Mouse (Mus musculus): ENCODE data around the gene Mob3b.

Mob3b gene

DNA sequence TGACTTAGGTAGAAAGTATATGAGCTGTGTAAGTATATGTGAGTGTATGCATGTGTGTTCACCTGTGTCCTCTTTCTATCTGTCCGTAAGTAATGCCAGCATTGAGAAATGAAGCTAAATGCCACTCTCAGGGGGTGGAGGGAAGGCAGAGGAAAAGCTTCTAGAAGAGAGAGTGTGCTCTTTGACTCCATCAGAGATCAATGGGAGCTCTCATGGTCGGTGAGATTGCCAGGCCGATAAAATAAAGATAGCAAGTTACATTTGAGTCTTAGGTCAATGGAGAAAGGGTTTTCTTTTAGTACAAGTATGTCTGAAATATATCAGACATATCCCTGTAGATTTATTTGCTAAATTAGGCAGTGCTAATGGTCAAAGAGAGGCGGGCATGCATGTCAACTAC lies 9.0 kb downstream of the Mob3b start:
- no peak for DNase-seq (ENCODE audit: low spot score)

DNA sequence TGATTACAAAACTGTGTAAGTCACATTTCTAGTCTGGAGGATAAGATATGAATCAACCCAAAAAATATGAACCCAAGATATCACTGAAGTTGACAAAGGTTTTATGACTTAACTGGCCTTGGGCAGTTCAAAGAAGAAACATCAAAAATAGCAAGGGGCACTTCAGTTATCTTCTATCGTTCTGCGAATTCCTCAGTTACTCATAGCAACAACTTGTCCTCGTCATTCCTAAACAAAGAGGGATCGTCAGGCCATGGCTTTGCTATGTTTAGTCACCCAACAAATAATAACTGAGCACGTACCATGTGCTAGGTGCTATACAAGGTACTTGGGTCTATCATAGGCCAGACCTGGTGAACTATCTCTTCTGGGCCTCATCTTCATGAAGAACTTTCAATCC lies 10.7 kb downstream of the Mob3b start:
- no peak for DNase-seq (ENCODE audit: low spot score)

- DNase-seq (ENCODE audit: low spot score), result no peak
Measured at GRCm38 (mm10) chr4:35145726-35146125, 11.6 kb downstream of the Mob3b start.

GRCm38 (mm10) chr4:35143472-35144102 lies 13.7 kb downstream of the Mob3b start:
- DNase-seq (ENCODE audit: low spot score), result no peak

GRCm38 (mm10) chr4:35140317-35140716 lies 17.0 kb downstream of the Mob3b start:
- no peak for DNase-seq (ENCODE audit: low spot score)

GRCm38 (mm10) chr4:35138077-35138476 lies 19.2 kb downstream of the Mob3b start:
- DNase-seq (ENCODE audit: low spot score), result no peak

- DNase-seq (ENCODE audit: low spot score), result no peak
Measured at GRCm38 (mm10) chr4:35136996-35137395, 20.3 kb downstream of the Mob3b start.

GRCm38 (mm10) chr4:35135806-35136205 lies 21.5 kb downstream of the Mob3b start:
- no peak for DNase-seq (ENCODE audit: low spot score)

GRCm38 (mm10) chr4:35134846-35135611 lies 22.3 kb downstream of the Mob3b start:
- no peak for DNase-seq (ENCODE audit: low spot score)

GRCm38 (mm10) chr4:35133411-35133810 lies 23.9 kb downstream of the Mob3b start:
- no peak for DNase-seq (ENCODE audit: low spot score)

- DNase-seq (ENCODE audit: low spot score), result no peak
Measured at GRCm38 (mm10) chr4:35131592-35131991, 25.7 kb downstream of the Mob3b start.

DNA sequence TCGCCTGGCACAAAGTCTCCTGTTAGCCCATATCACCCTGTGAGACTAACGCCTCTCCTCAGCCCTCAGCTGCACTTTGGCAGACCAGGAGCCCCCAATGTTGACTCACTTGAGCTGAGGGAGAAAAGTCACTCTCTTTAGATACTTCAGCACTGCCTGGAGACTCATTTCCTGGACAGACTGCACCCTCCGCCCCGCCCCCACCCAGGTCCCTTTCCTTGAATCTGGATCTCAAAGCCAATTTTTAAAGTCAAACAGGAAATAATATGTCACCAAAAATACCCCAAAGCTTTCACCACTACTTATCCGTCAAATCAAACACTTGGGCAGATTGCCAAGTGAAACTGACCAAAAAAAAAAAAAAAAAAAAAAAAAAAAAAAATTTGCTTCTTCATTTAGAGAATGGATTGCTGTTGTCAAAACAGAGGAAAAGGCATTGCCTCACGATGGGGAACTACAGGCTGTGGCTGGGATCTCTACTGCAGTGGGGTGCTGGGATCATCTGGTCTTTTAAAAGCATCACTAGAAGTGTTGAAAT lies 26.8 kb downstream of the Mob3b start:
- DNase-seq (ENCODE audit: low spot score), result no peak

GRCm38 (mm10) chr4:35127759-35128158 lies 29.5 kb downstream of the Mob3b start:
- DNase-seq (ENCODE audit: low spot score), result no peak

DNA sequence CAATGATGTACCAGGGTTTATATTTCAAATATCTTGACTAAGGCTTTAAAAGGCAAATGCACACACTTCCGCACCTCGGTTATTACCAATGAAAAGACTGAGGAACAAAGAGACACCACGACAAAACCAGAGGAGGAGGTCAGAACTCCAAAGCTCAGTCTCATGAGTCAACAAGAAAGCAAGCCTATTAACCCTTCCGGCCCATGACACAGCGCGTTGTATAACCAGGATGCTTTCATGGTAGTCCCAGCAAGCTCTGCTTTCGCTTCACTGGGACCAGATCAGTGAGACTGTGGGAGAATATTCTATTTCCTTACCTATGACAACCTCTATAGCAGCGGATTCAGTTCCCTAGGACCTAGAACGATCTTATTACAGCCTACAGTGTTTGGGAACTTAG lies 30.5 kb downstream of the Mob3b start:
- no peak for DNase-seq (ENCODE audit: low spot score)

DNA sequence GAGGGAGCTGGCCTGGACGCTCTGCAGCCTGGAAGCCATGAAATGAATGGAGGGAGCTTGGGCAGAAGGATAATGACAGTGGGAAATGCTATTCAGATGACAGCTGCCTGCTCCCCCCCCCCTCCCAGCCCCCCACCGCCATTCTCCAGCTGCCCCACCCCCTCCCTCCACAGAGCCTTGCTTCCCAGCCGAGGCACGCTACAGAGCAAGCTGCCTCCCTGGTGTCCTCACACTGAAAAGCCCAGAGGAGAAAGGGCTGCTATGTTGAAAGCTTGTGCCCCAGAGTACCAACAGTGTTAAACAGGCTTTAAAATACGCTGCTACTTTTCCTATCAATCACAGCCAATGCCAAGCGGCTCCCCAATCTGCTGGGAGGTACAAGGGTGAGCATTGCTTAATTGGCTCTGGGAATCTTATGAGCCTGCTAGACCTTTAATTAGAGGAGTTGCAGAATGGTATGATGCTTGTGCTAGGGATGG lies 31.9 kb downstream of the Mob3b start:
- no peak for DNase-seq (ENCODE audit: low spot score)

- DNase-seq (ENCODE audit: low spot score), result no peak
Measured at GRCm38 (mm10) chr4:35124027-35124426, 33.3 kb downstream of the Mob3b start.

- no peak for DNase-seq (ENCODE audit: low spot score)
Measured at GRCm38 (mm10) chr4:35123087-35123486, 34.2 kb downstream of the Mob3b start.

- DNase-seq (ENCODE audit: low spot score), result no peak
Measured at GRCm38 (mm10) chr4:35121060-35121459, 36.2 kb downstream of the Mob3b start.

DNA sequence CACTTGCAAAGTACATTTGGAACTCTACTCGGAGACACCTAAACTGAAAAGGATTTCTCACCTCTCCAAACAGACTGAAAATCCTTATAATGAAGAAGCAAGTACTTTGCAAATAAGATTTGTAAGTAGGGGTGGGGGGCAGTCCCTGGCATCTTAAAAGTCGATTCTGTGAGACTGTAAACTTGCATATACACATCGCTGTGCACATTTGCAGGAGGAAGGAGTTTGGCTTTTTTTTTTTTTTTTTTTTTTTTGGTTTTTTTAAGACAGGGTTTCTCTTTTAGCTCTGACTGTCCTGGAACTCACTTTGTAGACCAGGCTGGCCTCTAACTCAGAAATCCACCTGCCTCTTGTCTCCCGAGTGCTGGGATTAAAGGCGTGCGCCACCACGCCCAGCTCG lies 36.7 kb downstream of the Mob3b start:
- no peak for DNase-seq (ENCODE audit: low spot score)

GRCm38 (mm10) chr4:35120159-35120558 lies 37.1 kb downstream of the Mob3b start:
- DNase-seq (ENCODE audit: low spot score), result no peak

GRCm38 (mm10) chr4:35118851-35119250 lies 38.4 kb downstream of the Mob3b start:
- DNase-seq (ENCODE audit: low spot score), result no peak

DNA sequence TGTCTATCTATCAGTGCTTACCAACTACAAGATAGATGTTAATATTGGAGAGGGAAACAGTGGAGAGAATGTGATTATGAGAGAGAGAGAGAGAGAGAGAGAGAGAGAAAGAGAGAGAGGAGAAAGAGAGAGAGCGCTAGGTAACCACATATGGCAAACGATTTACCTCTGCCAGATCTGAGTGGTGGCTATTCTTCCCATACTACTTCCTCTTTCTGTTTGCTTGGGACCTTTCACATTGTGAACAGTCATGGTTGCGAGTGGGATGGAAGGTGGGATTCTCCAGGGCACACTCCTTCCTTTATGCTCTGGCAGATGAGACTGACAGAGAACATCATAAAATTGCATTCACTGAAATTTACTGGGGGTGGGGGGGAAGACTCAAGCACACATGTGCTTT lies 40.1 kb downstream of the Mob3b start:
- DNase-seq (ENCODE audit: low spot score), result no peak

GRCm38 (mm10) chr4:35115933-35116332 lies 41.4 kb downstream of the Mob3b start:
- DNase-seq (ENCODE audit: low spot score), result no peak

All from ovary, postnatal 10 days (tissue).